Mouse (Mus musculus) megakaryocyte, adult 5-6 weeks (primary cell): ENCODE data around the gene Eml1. TPM values are rescaled to one million over a fixed set of nuclear protein-coding genes. Genes with fewer than 3 reads are reported as not detected.
"Not testable (repeated sequence)": the region's sequence is repeated elsewhere in the genome, so short reads cannot be mapped to it uniquely, and the experiment has no call there.

ENCODE experiments used
- ATAC-seq: 2 replicates; pipeline ENCODE4 v1.8.0; 2016; ENCODE audit warnings: mild to moderate bottlenecking, inconsistent platforms; ENCODE audit not compliant: poor library complexity, severe bottlenecking
- total RNA-seq, 2 experiments: library from RNA; stranded (forward) in 1 of 2; stranded (reverse) in 1 of 2; fragments of 153-499, 151-499 nt in 1 of 2; fragments of 221-1000, 200-1000 nt in 1 of 2; gene quantifications; 2 replicates each; pipeline versions ENCODE4 v1.2.3 to v1.2.4; 2015 to 2017

Eml1 gene
- total RNA-seq, 2 experiments from 2014 or later, result 0.60 TPM; not detected in 1

DNA sequence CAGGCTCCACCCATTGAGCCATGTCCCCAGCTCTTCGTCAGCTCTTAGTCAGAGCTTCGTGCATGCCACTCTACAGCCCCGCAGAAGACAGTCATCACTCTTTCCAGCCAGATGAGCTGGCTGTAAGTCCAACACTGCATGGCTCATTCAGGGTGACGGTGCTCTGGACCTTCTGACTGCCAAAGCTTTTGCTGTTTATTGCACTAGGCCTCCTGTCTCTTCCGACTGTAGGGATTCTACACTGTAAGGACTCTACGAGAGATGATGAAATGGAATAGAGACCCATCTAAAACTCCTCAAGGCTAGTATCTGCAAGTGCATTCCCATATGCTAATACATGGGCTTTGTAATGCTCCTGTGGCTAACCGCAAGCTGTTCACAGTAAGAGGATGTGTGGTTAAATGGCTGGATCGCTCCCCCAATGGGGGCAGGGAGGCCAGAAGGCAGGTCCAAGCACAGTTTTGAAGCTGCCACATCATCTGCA lies 82.8 kb downstream of the Eml1 start:
- ATAC-seq, result peak; percentile 70

DNA sequence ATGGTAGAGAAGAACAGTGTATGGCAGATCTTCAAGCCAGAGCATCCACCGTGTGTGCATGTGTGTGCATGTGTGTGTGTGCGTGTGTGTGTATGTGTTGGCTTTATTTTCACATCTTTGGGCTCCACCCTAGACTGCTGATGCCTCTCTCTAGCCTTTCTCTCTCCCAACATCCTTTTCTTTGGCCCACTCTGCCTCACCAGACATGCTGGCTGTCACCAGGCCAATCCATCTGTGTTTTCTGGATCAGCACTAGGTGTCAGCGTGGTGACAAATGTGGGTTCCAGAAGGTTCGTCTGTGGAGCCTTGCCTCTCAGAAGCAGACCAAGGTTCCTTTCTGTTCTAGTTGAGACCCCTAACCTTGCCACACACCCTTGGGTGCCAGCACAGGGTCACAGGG lies 84.2 kb downstream of the Eml1 start:
- no peak for ATAC-seq

DNA sequence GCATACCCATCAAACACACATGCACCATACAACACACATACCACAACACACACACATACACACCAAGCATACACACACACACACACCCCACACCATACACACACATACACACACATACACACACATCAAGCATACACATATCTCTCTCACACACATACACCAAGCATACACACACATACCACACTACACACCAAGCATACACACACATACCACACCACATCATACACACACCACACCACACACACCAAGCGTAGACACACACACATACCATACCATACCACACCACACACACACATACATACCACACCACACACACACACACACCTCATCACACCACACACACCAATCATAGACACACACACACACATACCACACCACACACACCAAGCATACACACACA lies 102.1 kb downstream of the Eml1 start:
- no peak for ATAC-seq

DNA sequence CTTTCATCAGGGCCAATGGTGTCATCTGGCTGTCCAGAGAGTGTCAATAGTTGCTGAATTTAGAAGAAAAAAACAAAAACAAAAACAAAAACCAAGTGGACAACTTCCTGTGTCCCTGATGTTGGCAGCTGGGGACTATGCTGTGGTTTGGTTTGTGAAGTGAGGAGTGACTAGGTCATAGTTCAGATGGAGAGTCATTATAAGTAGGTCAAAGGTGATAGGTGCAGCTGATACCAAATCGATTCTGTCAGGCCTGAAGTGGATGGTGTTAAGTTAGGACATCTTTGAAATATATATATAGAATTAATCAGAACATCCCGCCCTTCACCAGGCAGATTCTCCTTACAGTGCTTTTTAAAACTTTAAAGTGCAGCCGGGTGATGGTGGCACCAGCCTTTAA lies 103.7 kb downstream of the Eml1 start:
- ATAC-seq, result no peak

DNA sequence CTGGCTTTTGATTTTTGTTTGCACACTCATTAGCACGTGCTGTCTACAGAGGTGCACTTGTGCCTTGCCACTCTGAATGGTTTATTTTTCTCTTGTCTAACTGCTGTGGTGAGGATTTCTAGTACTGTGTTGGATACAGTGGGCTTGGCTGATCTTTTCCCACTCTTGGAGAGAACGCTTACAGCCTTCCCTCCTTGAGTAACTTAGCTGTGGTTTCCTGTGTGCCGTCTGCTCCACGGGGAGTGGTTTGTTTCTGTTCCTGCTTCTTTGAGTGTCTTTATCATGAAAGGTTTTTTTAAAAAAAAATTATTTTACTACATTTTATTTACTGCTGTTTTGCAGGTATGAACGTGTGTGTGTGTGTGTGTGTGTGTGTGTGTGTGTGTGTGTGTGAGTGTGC lies 108.0 kb downstream of the Eml1 start:
- ATAC-seq, result peak; percentile 97

DNA sequence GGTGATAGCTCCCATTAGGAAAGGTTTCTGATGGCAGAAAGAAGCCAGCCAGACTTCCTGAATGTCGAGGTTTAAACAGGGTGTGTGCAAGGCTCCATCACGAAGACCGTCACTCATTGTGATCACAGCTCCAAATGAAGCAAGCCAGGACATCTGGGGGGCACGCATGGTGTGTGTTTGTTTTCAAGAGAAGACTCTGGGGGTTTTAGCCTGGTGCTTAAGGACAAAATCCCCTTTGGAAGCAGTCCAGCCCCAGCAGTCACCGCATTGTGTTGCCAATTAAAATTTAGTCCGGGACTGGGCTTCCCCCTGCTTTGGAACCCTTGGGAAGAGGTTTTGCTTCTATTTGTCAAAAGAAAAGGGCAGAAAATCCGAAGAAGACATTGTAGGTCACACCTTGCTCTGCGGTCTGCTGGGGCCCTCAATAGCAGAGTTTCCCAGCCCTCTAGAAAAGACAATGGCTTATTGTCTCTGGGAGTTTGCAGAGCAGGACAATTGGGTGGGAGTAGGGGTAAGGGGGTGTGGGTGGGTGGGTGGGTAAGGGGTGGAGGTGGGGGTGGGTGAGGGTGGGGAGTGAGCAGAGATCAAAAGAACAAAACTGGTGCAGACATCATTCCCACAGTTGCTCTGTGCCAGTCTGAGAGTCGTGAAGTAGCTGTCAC lies 110.1 kb downstream of the Eml1 start:
- ATAC-seq, result no peak

DNA sequence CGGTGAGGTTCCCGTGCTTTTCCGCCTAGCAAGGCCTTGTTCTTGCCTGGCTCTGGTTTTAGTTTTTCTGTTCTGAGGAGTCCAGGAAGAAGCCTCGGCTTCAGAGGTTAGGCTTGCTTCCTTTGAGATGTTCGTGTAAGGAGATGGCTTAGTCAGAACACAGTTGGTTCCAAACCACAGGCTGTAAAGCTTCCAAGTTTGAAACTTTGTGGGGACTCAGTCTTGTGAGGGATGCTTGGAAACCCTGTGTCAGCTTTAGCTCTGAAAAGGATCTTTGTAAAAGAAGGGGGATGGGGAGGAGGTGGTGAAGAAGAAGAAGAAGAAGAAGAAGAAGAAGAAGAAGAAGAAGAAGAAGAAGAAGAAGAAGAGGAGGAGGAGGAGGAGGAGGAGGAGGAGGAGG lies 118.3 kb downstream of the Eml1 start:
- no peak for ATAC-seq

DNA sequence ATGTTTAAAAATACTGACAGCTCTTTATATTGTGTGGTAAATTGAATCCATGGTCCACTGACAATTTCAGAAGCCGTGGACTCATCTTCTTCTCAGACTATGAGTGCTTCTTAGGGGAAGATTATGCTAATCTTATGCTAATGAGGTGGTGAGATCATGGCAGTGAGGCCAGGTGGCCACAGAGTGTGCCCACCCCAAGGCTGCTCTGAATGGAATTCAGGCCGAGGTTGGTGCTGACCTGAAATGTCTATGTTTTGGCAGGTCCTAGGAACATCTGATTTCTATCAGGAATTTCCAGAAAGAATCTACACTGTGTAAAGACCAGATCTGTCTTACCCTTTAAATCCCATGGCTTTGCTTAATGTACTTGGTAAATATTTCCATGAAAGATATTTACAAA lies 119.0 kb downstream of the Eml1 start:
- no peak for ATAC-seq

DNA sequence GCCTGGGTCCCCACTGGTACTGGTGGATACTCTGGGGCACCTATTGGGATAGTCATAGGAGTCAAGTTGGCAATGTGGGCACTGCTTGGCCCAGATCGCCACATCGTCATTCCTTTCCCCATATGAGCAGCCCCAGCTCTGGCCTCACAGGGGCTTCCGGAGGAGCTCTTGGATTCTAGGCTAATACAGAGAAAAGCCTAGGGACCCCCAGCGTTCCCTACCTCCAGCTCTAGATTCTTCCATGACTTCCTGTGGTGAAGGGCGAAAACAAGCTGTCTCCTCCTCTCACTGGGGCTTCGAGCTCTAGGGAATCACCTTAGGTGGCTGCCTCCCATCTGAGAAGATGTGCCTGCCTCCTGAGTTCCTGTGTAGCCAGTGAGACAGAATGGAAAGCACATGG lies 119.6 kb downstream of the Eml1 start:
- ATAC-seq, result no peak

DNA sequence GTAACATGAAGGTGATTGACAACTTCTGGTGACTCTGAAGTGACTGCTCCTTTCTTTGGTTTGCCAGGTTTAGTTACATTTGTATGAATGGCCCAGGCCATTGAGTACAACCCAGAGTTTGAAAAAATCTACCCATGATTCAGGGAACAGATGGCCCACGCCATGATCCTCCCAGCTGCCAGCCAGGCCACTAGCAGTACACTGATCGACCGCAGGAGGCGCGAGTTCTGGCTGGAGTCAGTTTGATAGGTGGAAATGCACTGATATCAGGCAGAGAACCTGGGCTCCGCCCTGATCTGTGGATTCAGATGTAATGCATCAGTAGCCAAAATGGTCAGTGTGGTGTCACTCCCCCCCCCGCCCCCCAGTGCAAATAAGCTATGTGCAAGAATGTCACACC lies 120.2 kb downstream of the Eml1 start:
- ATAC-seq, result no peak

DNA sequence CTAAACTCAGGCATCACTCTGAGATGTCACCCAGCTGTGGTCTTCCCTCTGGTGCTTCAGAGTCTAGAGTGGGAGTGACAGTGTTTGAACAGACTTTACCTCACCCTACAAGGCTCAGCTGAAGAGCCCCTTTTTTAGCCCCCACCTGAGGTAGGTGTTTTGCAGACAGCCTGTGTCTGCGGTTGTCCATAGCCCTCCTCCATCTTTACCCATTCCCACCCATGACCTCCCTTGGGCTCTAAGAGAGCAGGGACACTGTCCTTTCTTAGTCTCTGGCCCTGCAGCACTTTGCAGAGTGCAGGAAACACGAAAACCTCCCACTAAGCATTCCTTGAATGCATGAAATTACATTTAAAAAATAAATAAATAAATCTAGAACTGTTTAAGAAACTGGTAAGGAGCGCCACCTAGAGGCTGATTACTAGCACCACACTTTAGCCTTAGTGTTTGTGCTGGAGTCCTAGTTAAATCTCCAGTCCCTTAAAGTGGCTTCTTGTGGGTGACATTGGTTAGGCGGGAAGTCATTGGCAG lies 123.3 kb downstream of the Eml1 start:
- peak; percentile 68 for ATAC-seq

DNA sequence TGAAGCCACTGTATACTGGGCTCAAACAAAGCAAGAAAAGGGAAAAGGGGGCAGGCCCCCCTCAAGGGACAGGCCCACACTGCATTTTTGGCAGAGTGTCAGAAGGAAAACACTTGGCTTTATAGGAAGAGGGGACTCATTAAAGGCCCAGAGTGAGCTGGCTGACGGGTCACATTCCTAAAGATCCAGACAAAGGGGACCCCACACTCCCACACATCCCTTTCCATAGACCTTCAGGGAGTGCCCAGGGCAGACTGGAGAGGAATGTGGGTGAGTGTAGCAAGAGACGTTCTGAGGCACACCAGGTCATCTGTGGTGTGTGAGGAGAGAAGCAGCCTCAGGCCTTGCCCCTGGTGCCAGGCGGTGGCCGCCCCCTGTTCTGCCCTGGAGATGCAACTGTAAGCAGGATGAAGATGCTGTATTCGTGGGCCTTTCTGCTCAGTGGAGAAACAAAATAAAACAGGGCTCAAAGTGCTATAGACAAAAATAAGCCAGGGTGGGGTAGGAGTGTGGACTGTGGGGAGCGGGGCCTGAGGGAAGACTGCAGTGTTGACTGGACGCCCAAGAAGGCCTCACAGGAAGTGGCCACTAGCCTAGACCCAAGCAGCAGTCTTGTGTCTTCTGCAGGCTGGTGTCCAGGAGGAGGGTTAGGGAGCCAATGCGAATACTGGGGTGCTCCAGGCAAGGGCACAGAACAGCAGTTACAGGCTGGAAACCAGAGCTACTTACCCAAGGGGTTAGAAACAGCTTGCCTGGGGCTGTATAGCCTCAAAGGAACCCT lies 124.9 kb downstream of the Eml1 start:
- ATAC-seq, result no peak

DNA sequence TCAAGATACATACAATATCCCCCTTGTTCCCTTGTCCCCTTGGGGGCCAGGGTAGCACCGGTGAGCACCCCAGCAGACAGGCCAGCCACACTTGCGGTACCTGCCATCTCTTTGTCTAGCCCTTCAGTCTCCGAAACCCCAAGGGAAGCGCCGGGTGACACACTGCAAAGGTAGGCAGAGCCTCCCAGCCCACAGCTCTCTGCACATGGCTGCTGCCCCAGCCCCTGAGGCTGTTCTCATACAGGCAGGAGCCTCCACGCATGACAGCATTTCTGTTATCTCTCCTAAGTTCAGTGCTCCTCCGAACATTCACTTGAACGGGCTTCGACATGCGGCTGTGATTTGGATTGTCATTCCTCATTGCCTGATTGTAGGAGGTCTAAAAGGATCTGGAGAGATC lies 132.3 kb downstream of the Eml1 start:
- ATAC-seq, result no peak

DNA sequence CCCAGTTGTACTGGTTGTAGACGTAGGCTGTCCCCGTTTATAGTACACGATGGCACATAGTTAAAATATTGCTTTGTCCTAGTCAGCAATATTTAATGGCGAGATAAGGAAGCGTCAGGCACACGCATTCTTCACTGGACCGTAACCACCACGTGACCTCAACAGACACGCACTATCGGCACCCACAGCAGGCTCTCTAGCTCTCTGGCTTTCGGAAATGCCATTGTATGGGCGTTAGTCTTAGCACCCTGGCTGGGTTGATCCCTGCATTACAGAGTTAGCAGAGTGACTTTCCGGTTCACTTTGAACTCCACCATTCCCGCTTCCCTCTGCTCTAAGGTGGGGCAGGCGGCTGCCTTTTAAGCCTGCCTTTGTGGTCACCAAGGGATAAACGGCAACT lies 132.8 kb downstream of the Eml1 start:
- no peak for ATAC-seq

DNA sequence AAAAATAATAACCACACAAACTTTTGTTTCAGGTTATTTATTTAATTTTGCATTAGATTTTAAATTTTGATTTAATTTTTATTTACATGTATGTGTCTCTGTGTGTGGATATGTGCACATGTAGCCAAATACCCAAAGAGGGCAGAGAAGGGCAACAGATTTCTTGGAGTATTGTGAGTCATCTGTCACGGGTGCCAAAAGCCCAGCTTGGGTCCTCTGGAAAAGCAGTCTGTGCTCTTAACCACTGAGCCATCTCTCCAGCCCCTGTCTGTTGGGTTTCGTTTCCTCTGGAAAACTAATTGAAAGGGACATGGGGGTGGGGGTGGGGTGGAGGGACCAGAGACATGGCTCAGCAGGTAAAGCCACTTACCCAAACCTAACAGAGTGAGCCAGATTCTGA lies 135.1 kb downstream of the Eml1 start:
- ATAC-seq, result no peak

DNA sequence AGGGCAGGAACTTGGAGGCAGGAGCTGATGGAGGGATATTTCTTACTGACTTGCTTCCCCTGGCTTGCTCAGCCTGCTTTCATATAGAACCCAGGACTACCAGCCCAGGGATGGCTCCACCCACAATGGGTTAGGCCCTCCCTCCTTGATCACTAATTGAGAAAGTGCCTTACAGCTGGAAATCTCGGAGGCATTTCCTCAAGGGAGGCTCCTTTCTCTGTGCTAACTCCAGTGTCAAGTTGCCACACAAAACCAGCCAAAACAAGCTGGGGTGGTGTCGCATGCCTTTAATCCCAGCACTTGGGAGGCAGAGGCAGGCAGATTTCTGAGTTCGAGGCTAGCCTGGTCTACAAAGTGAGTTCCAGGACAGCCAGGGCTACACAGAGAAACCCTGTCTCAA lies 136.3 kb downstream of the Eml1 start:
- not testable (repeated sequence) for ATAC-seq

DNA sequence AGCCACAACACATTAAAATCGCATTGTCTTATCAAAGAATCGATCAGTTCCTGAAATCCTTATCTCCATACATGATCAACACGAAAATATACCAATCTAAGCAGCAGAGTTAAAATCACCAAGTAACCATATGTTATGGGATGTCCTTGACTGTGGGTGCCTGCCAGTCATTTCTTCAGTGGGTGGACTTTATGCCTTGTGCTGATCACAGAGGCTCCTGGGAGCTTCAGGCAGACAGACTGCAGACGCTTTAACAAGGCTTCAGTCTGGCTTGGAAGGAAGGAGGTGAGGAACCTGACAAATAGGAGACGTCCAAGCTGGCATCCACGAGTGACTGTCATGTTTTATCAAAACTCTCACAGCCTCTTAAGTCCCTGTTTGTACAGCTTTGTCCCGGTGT lies 139.8 kb downstream of the Eml1 start:
- ATAC-seq, result no peak

DNA sequence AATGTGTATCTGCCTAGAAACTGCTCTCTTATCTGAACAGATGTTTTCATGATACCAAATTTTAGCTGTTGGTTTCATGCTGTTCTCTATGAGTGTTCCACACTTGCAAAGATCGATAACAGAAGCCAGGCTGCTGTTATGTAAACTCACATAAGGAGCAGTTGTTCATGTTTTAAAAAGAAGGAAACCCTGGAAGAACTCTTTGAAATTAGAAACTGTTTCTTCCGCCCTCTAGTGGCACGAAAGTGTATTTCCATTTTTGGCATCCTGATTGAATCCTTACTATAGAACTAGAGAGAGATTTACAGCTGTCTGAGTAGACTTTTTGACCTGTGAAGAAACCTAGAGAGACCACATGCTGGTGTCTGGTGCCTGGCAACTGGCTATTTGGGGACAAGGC lies 140.3 kb downstream of the Eml1 start:
- 0 out of 2 replicates have a peak, but pooled peaks have one; percentile 30 for ATAC-seq

DNA sequence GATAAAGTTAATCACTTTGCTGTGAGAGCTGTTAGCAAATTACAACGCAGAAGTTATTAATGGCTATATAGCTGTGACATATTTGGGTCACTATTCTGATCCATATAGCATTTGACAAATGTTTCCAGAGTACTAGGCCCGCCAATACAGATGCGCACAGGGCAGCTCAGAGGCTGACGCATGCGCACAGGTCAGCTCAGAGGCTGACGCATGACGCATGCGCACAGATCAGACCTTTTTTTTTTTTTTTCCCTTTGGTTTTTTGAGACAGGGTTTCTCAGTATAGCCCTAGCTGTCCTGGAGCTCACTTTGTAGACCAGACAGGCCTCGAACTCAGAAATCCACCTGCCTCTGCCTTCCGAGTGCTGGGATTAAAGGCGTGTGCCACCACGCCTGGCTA lies 144.7 kb downstream of the Eml1 start:
- ATAC-seq, result no peak

DNA sequence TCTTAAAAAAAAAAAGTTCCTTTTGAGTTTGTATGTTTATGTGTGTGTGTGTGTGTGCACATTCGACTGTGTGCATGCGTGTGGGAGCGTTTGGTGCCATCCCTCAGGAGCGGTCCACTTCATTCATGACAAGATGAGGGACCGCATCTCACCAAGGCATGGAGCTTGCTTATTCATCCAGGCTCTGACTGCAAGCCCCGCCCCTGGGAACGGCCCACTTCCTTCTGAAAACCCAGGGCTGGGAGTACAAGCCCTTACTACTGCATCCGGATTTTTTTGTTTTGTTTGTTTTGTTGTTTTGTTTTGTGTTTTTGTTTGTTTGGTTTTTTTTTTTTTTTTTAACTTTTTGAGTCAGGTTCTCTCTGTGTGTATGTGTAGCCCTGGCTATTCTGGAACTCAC lies 148.6 kb downstream of the Eml1 start:
- ATAC-seq, result no peak

DNA sequence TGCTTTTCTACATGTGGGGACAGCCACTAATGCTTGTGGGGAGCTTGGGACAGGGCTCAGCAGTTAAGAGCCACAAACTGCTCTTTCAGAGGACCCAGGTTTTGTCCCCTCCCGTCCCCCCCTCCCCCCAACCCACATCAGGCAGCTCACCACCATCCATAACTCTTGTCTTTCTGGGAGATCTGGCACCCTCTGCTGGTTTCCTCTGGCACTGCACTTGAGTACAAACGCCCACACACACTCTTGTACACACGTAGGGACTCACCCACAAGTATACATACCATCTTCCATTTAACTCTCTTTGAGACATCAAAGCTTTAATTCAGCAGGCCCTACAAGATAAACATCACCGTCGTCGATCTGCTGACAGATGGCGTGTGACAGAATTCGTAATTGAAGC lies 158.5 kb downstream of the Eml1 start:
- peak; percentile 73 for ATAC-seq

DNA sequence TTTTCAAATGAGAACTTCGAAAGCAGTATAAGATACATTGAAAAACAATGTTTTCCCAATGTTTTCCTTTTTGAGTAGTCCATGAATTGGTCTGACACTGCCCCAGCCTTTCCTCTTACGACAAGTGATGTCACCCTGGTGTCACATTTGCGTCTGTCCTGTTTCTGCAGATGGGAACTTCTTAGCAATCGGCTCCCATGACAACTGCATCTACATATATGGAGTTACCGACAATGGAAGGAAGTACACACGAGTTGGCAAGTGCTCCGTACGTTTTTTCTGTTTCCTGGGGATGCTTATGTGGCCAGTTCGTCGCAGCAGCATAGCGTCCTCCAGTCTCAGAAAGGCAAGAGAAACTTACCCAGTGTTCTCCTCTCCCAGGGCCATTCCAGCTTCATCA lies 163.7 kb downstream of the Eml1 start:
- ATAC-seq, result no peak
